Mouse (Mus musculus): ENCODE measurements around the gene Tmem266.

DNA sequence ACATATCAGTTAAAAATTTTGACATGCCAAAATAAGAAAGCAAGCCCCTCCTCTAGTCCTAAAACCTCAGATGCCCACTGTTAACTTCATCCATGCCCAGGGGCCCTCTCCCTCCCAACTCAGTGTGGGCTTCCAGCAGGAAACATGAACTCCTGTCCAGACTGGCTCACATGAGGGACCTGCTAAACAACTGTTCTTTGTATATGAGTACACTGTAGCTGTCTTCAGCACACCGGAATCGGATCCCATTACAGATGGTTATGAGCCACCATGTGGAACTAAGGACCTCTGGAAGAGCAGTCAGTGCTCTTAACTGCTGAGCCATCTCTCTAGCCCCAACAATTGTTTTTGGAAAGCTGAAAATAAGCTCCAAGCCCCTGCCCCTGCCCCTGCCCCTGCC lies 80.1 kb downstream of the Tmem266 start:
- TF ChIP-seq POLR2A (IDR thresholded peaks at IDR 0.05; ENCODE audit: borderline replicate concordance, low read depth, low read length), result no peak
- TF ChIP-seq CTCF (IDR thresholded peaks at IDR 0.05; ENCODE audit: low read depth, low read length), result no peak

All from bone marrow macrophage, adult 2 months (primary cell).